Mouse (Mus musculus): Measurements from ENCODE around the gene Clp1. TPM values are rescaled to one million over a fixed set of nuclear protein-coding genes. Genes with fewer than 3 reads are reported as not detected.

Gene Clp1
- polyA plus RNA-seq (2015; fragmentation: Nextera tagmentation; extraction: Ambion mirVana), result 26.7 and 28.6 TPM in 2 replicates

DNA sequence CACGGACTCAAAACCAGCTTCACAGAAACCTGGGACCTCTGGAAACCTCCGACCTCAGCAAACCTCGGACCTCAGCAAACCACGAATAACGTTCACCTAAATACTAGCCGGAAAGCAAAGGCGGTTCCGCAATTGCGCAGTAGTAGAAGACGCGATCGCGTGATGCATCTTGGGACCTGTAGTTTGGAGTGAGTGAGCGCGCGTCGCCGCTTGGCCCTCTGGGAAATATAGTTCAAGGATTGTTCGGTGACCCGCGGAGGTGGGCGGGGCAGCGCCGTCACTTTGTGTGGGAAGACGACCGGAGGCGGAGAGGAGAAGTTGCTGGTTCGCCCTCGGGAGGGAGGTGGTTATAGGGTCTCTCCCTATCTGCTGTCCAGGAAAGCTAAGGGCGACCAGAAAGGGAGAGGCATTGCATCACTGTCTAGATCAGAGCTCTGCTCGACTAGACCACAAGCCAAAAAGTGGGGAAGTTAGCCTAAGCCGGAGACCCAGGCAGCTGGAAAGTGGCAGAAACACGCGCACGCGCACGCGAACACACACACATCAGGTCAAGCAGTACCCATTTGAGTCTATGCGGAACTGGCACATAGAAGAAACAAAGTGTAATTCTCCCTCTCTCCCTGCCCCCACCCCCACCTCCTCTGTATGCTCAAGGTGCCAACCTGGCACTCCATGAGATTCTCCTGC, at the start of gene Clp1:
Gene Clp1, minus strand, starts transcription at position 179 of the 687 bp plus-strand sequence.
- H3K27ac ChIP-seq, result peak within 1 kb of the TSS; percentile 89
- H3K36me3 ChIP-seq, result peaks cover 23% of the 10 kb centered on the region
- peak within 1 kb of the TSS; percentile 73 for H3K4me2 ChIP-seq
- under 1% methylated on average over 39 of the region's 39 CpGs for WGBS
- peaks cover 30% of the 10 kb centered on the region for H3K4me1 ChIP-seq (replicated peaks)
- no peaks in the 10 kb centered on the region for H3K27me3 ChIP-seq
- peak within 1 kb of the TSS; percentile 78 for H3K9ac ChIP-seq
- H3K4me3 ChIP-seq, result peak within 1 kb of the TSS; percentile 61
- no peaks in the 10 kb centered on the region for H3K9me3 ChIP-seq
- peak; percentile 96 for ATAC-seq (ENCODE audit: low FRiP score)

DNA sequence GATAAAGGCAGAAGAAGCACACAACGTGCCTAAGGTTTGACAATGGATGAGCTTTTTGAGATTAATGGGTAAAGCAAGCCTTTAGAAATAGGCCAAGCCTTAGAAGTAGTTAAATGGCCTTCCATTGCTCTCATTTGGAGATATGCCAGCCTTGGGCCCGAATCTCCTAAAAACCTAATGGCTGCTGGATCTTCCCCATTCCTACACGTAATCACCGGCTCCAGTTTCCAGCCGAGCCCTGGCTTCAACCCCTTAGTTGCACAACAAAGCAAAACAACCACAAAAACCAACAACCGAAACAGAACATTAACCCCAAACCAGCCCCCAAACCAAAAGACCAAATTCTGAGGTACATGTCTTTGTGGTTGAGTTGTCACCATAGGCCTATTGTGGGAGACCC, 48.5 kb upstream of the Clp1 start:
- H3K9ac ChIP-seq, result no peak overlapping the region
- no peaks in the 10 kb centered on the region for H3K9me3 ChIP-seq
- no peaks in the 10 kb centered on the region for H3K27me3 ChIP-seq
- WGBS, result 74% methylated on average over 6 of the region's 6 CpGs
- no peak for ATAC-seq (ENCODE audit: low FRiP score)
- peaks cover 20% of the 10 kb centered on the region for H3K4me1 ChIP-seq (replicated peaks)
- H3K27ac ChIP-seq, result no peak overlapping the region
- no peaks in the 10 kb centered on the region for H3K36me3 ChIP-seq
- no peak overlapping the region for H3K4me2 ChIP-seq
- H3K4me3 ChIP-seq, result no peak overlapping the region

DNA sequence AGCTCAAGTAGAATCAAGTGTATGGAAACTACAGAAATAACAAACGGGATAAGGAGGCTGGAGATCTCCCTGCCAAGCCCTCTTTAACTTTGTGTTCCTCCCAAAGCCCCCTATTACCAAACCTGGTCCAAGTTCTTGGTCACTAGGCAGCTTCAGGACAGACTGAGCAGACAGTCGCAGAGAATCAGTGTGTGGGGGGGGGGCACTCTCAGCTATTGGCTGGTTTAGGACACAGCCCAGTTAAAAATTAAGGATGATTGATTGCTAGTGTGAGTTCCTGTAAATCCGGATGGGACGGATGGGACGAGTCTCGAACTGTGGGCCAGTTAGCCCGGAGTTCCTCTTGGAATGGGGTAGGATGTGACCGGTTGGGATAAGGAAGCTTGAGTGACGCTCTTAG, 48.1 kb upstream of the Clp1 start, which contains the start of gene Serping1:
Gene Serping1, minus strand, starts transcription at position 204 of the 400 bp plus-strand sequence.
- ATAC-seq (ENCODE audit: low FRiP score), result peak; percentile 52
- H3K9ac ChIP-seq, result peak within 1 kb of the TSS; percentile 71
- H3K4me1 ChIP-seq (replicated peaks), result peaks cover 20% of the 10 kb centered on the region
- no peaks in the 10 kb centered on the region for H3K27me3 ChIP-seq
- no peaks in the 10 kb centered on the region for H3K36me3 ChIP-seq
- H3K9me3 ChIP-seq, result no peaks in the 10 kb centered on the region
- peak within 1 kb of the TSS; percentile 56 for H3K4me2 ChIP-seq
- H3K4me3 ChIP-seq, result peak within 1 kb of the TSS; percentile 34
- 49% methylated on average over 9 of the region's 9 CpGs for WGBS
- H3K27ac ChIP-seq, result peak within 1 kb of the TSS; percentile 79

DNA sequence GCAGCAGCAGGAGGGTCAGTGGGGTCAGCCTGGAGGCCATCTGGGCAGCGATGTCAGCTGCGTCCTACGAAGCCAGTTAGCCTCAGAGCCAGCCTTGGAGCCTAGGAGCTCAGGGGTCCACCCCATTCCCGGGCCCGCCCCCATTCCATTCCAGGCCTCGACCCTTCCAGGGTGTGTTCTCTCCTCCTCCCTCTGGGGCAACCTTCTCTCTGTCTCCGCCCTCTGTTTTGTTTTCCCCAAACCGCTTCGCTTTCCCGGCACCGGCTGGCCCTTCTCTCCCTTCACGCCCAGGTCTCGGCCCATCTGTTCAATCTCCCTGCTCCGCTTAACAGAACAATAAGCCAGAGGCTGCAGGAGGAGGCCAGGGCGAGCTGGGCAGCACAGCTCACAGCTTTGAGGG, 47.6 kb upstream of the Clp1 start:
- no peaks in the 10 kb centered on the region for H3K9me3 ChIP-seq
- peak overlapping the region; percentile 34 for H3K4me3 ChIP-seq
- peaks cover 4% of the 10 kb centered on the region; the same call in 1 of the 2 replicates for H3K36me3 ChIP-seq
- H3K27me3 ChIP-seq, result no peaks in the 10 kb centered on the region
- peak overlapping the region; percentile 56 for H3K4me2 ChIP-seq
- peaks cover 20% of the 10 kb centered on the region for H3K4me1 ChIP-seq (replicated peaks)
- 0% methylated on average over 15 of the region's 15 CpGs for WGBS
- H3K27ac ChIP-seq, result peak overlapping the region; percentile 79
- ATAC-seq (ENCODE audit: low FRiP score), result peak; percentile 91
- peak overlapping the region; percentile 71 for H3K9ac ChIP-seq

DNA sequence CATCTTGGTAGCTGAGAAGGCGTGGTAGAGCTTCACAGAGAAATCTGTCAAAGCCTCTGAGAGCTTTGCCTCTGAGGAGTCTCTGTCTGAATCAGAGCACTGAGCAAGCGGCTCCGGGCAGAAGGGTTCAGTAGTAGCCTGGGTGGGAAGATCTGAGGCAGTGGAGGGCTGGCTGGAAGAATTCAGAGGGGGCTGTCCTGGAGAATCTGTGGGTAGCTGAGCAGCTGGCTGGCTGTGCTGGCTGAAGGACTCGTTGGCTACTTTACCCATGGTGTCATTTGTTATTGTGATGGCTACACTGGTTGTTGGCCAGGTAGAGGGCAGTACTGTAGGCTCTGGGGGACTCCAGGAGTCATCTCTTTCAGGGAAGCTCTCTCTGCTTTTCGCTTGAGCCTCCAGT, 46.0 kb upstream of the Clp1 start:
- Histone ChIP-seq H3K4me2 (no peak overlapping the region), H3K27me3 (no peaks in the 10 kb centered on the region), H3K9ac (no peak overlapping the region), H3K27ac (no peak overlapping the region), H3K4me1 (replicated peaks) (peaks cover 20% of the 10 kb centered on the region), H3K4me3 (no peak overlapping the region), H3K9me3 (no peaks in the 10 kb centered on the region), H3K36me3 (peaks cover 7% of the 10 kb centered on the region; the same call in 1 of the 2 replicates)
- 84% methylated on average over 5 of the region's 5 CpGs for WGBS
- ATAC-seq (ENCODE audit: low FRiP score), result no peak

DNA sequence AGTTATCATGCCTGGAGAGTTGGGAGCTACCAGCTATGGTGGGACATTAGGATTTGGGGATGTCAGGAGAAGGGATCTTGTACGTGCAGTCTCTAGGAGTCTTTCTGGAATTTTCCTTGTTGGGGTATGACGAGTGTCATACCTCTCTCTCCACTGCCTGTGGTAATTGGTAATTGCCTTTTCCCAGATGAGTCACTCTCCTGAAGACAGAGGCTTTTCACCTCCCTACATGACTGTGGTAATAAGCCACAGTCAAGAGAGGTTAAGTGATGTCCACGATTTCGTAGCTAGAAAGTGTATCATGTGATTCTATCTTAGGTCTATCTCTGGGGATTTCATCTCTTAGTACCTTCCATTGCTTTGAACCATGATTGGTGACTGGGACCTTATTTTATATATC, 45.3 kb upstream of the Clp1 start:
- H3K36me3 ChIP-seq, result peaks cover 7% of the 10 kb centered on the region; the same call in 1 of the 2 replicates
- no peak overlapping the region for H3K9ac ChIP-seq
- no peaks in the 10 kb centered on the region for H3K27me3 ChIP-seq
- 83% methylated on average over 4 of the region's 4 CpGs for WGBS
- peaks cover 20% of the 10 kb centered on the region for H3K4me1 ChIP-seq (replicated peaks)
- H3K9me3 ChIP-seq, result no peaks in the 10 kb centered on the region
- no peak overlapping the region for H3K4me3 ChIP-seq
- H3K27ac ChIP-seq, result no peak overlapping the region
- no peak for ATAC-seq (ENCODE audit: low FRiP score)
- no peak overlapping the region for H3K4me2 ChIP-seq

DNA sequence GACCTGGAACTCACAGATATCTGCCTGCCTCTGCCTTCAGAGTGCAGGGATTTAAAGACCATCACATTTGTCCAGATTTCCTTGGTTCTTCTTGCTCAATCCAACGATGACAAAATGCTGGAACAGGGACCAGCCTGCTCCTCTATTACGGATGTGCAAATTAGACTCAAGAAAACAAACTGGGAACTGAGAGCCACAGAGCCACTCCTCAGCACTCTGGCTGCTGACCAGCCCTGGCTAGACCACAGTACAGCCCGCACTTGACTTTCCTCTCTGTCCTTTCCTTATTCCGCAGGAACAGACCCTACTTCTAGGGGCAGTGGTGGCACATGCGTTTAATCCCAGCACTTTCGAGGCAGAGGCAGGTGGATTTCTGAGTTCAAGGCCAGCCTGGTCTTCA, 43.4 kb upstream of the Clp1 start:
- no peak for ATAC-seq (ENCODE audit: low FRiP score)
- WGBS, result 79% methylated on average over 6 of the region's 6 CpGs
- no peaks in the 10 kb centered on the region for H3K9me3 ChIP-seq
- H3K4me3 ChIP-seq, result no peak overlapping the region
- H3K36me3 ChIP-seq, result peaks cover 9% of the 10 kb centered on the region
- H3K4me2 ChIP-seq, result no peak overlapping the region
- no peak overlapping the region for H3K9ac ChIP-seq
- H3K27ac ChIP-seq, result no peak overlapping the region
- peaks cover 20% of the 10 kb centered on the region for H3K4me1 ChIP-seq (replicated peaks)
- H3K27me3 ChIP-seq, result no peaks in the 10 kb centered on the region

DNA sequence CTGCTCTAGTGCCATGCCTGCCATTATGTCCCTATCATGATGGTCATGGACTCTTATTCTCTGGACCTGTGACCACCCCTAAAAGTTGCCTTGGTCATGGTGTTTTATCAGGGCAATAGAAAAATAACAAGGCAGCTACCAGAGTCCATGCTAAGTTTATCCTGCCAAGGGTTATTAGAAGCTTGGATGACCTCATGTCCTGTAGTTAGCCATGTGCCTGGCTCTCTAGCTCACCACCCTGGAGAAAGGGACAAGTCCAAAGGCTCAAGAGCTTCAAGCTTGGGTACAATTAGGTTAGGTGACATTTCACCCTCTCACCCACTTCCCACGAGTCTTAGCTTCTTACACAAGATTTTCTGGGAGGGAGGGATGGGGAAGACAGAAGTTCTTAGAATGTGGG, 35.7 kb upstream of the Clp1 start:
- Histone ChIP-seq H3K27ac (no peak overlapping the region), H3K4me1 (replicated peaks) (no peaks in the 10 kb centered on the region), H3K4me3 (no peak overlapping the region), H3K36me3 (peaks cover 9% of the 10 kb centered on the region), H3K9me3 (no peaks in the 10 kb centered on the region), H3K4me2 (no peak overlapping the region), H3K27me3 (no peaks in the 10 kb centered on the region), H3K9ac (no peak overlapping the region)
- no peak for ATAC-seq (ENCODE audit: low FRiP score)
- 81% methylated on average over 1 of the region's 1 CpGs for WGBS

DNA sequence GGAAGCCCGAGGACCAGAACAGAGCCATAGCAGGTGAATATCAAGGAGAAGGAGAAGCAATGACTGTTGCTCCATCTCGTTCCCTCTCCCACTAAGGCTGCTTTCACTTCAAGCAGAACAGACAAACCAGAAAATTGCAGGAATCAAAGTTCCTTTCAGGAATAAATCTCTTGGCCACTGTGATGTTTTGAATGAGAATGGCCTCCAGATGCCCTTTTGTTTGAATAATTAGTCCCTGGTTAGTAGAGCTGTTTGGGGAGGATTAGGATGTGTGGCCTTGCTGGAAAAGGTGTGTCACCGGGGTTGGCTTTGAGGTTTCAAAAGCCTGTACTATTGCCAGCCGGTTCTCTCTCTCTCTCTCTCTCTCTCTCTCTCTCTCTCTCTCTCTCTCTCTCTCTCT, 35.1 kb upstream of the Clp1 start:
- H3K9me3 ChIP-seq, result no peaks in the 10 kb centered on the region
- 56% methylated on average over 4 of the region's 4 CpGs for WGBS
- no peaks in the 10 kb centered on the region for H3K4me1 ChIP-seq (replicated peaks)
- peaks cover 9% of the 10 kb centered on the region for H3K36me3 ChIP-seq
- ATAC-seq (ENCODE audit: low FRiP score), result no peak
- no peak overlapping the region for H3K9ac ChIP-seq
- no peak overlapping the region for H3K4me3 ChIP-seq
- H3K27me3 ChIP-seq, result no peaks in the 10 kb centered on the region
- H3K27ac ChIP-seq, result no peak overlapping the region
- H3K4me2 ChIP-seq, result no peak overlapping the region

DNA sequence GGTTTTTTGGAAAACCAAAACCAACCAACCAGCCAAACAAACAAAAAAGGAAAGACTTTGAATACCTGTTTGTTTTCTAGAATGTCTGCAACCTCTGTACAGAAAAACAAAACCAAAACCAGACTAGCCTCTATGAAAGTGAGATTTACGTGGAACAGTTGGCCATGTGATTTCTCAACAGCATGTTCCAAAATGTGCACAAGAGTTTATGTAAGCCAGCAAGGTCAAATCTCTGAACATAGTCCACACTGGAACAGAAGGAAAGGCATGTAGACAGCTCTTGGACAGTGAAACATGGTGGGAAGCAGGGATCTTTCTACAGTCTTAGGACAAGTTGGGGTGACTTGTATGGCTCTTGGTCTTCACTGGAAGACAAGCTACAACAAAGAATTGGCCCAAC, 34.7 kb upstream of the Clp1 start:
- ATAC-seq (ENCODE audit: low FRiP score), result no peak
- Histone ChIP-seq H3K4me3 (no peak overlapping the region), H3K27me3 (no peaks in the 10 kb centered on the region), H3K4me1 (replicated peaks) (no peaks in the 10 kb centered on the region), H3K9me3 (no peaks in the 10 kb centered on the region), H3K9ac (no peak overlapping the region), H3K36me3 (peaks cover 9% of the 10 kb centered on the region), H3K4me2 (no peak overlapping the region), H3K27ac (no peak overlapping the region)
- WGBS, result 97% methylated on average over 1 of the region's 1 CpGs

DNA sequence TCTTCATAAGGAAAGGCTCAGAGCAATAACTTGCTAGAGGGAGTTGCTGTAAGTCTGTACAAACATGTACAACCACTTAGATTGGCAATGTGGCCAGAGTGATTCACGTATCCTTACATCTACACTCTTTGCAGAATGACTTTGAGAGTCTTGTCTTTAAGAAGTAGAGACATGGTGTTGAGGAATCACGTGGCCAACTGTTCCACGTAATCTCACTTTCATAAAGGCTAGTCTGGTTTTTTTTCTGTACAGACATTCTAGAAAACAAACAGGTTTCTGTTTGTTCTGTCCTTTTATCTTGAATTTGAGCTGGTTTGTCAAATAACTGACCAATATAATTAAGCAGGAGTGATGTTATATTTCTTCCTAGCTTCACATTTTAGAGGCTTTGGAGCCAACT, 34.2 kb upstream of the Clp1 start:
- Histone ChIP-seq H3K4me2 (no peak overlapping the region), H3K9ac (no peak overlapping the region), H3K27ac (no peak overlapping the region), H3K9me3 (no peaks in the 10 kb centered on the region), H3K36me3 (peaks cover 9% of the 10 kb centered on the region), H3K27me3 (no peaks in the 10 kb centered on the region), H3K4me1 (replicated peaks) (no peaks in the 10 kb centered on the region), H3K4me3 (no peak overlapping the region)
- 85% methylated on average over 3 of the region's 3 CpGs for WGBS
- ATAC-seq (ENCODE audit: low FRiP score), result no peak

DNA sequence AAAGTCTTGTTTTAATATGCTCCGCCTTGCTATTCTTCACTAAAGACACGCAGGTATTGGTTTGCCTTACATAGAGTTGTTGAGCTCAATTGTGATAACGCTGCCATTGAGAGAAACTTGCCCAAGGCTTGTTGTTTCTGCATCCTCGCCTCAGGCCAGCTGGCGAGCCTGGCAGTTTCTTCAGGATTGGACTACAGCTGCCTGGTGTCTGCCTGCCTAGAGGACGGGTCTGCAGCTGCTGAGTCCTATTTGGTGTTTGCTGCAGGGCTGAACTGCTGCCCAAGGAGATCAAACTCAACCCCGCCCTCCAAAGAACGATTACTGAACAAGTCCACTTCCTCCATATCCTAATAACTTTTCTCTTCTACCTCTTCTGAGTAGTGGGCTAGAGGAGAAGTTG, 33.6 kb upstream of the Clp1 start:
- Histone ChIP-seq H3K9me3 (no peaks in the 10 kb centered on the region), H3K27me3 (no peaks in the 10 kb centered on the region), H3K36me3 (peaks cover 9% of the 10 kb centered on the region), H3K4me2 (no peak overlapping the region), H3K9ac (no peak overlapping the region), H3K4me3 (no peak overlapping the region), H3K27ac (no peak overlapping the region), H3K4me1 (replicated peaks) (no peaks in the 10 kb centered on the region)
- ATAC-seq (ENCODE audit: low FRiP score), result no peak
- WGBS, result 78% methylated on average over 8 of the region's 8 CpGs

DNA sequence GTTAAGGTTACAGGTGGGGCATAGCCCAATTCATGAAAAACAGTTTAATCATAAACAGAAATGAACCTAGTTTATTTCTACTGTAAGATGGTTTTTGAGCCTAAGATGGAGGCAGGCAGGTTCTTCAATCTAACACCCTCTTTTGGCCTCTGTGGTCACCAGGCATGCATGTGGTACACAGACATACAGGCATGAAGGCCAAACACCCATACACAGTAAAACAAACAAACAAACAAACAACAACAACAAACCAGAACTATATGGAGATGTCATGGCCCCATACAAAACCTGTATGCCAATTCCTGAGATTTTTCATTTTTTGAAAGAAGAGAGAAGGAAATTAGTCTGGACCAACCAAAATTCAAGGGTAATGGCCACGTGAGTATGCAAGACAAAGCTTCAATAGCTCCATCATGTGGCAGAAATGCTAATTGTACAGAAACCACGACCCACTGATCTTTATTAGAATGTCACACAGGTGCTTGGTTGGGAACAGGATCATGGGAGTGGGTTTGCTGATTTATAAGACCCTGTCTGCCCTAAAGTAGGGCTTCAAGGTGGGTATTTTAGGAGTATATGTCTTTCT, 31.5 kb upstream of the Clp1 start:
- no peaks in the 10 kb centered on the region for H3K36me3 ChIP-seq
- no peak overlapping the region for H3K9ac ChIP-seq
- no peak overlapping the region for H3K4me2 ChIP-seq
- H3K27ac ChIP-seq, result no peak overlapping the region
- ATAC-seq (ENCODE audit: low FRiP score), result peak; percentile 52; the same call in 1 of the 2 replicates
- no peaks in the 10 kb centered on the region for H3K9me3 ChIP-seq
- no peaks in the 10 kb centered on the region for H3K27me3 ChIP-seq
- H3K4me1 ChIP-seq (replicated peaks), result no peaks in the 10 kb centered on the region
- WGBS, result 3% methylated on average over 2 of the region's 2 CpGs
- no peak overlapping the region for H3K4me3 ChIP-seq

Measured in hindbrain, embryonic 13.5 days (tissue).